Mouse (Mus musculus): ENCODE results near the gene Chrm2. TPM values are rescaled to one million over a fixed set of nuclear protein-coding genes. Genes with fewer than 3 reads are reported as not detected.

The Chrm2 gene
- polyA plus RNA-seq, 1 experiment from 2014 or later, result 3.0 TPM

MicroRNA genes within 50 kb of the gene (microRNA counts, 519-probe panel; counts per million panel counts)
- 1,319 counts per million, percentile 10 among the panel's probes with 10 or more counts for microRNA mmu-miR-490

Small RNA genes lying within 50 kb of the gene (microRNA-seq; reads per million reads assigned to microRNA genes)
- gene Mir490, result 17.5 reads per million, percentile 34 among the genes with 10 or more reads in this experiment
